Mouse (Mus musculus) ES-Bruce4 (cell line): ENCODE data around the gene Fam110a. TPM values are rescaled to one million over a fixed set of nuclear protein-coding genes. Genes with fewer than 3 reads are reported as not detected.
A peak's percentile ranks its signal among the peaks of the same experiment; 100 is the strongest.

Experiments used
- H3K27ac ChIP-seq: 2 replicates; pipeline ENCODE4 v1.5.1; 2012; ENCODE audit warnings: low read length, inconsistent platforms; ENCODE audit not compliant: insufficient read depth
- H3K27me3 ChIP-seq: 2 replicates; pipeline ENCODE4 v1.6.1; 2012; ENCODE audit warnings: mild to moderate bottlenecking, low read length, inconsistent platforms; ENCODE audit not compliant: control insufficient read depth, poor library complexity, insufficient read depth, severe bottlenecking
- H3K36me3 ChIP-seq: 2 replicates; pipeline ENCODE4 v1.6.1; 2012; ENCODE audit warnings: inconsistent platforms, mild to moderate bottlenecking, low read length, moderate library complexity; ENCODE audit not compliant: control insufficient read depth, poor library complexity, insufficient read depth, severe bottlenecking
- H3K4me1 ChIP-seq: one replicate; pipeline ENCODE4 v1.8.1; 2011; ENCODE audit warnings: low read length; ENCODE audit not compliant: control insufficient read depth, insufficient read depth
- H3K4me3 ChIP-seq: 2 replicates; pipeline ENCODE4 v1.5.1; 2011; ENCODE audit warnings: low read depth, mild to moderate bottlenecking, low read length
- H3K9ac ChIP-seq: 2 replicates; pipeline ENCODE4 v1.6.1; 2012; ENCODE audit warnings: low read depth, mild to moderate bottlenecking, inconsistent platforms; ENCODE audit not compliant: poor library complexity, severe bottlenecking
- H3K9me3 ChIP-seq: replicated peaks from 2 replicates; pipeline ENCODE4 v1.6.1; 2012; ENCODE audit warnings: mild to moderate bottlenecking, low read length, inconsistent platforms; ENCODE audit not compliant: control insufficient read depth, poor library complexity, insufficient read depth, severe bottlenecking
- CTCF ChIP-seq: IDR thresholded peaks from one replicate; pipeline ENCODE4 v1.8.1; 2011; ENCODE audit warnings: low read depth, low read length
- EP300 ChIP-seq: IDR thresholded peaks from 2 replicates; pipeline ENCODE4 v1.6.1; 2011; ENCODE audit warnings: low read depth, low read length; ENCODE audit not compliant: insufficient read depth
- POLR2A ChIP-seq: IDR thresholded peaks from one replicate; pipeline ENCODE4 v1.8.1; 2011; ENCODE audit warnings: low read length; ENCODE audit not compliant: insufficient read depth
- polyA plus RNA-seq: library from polyadenylated mRNA; stranded (reverse); fragments of >200 nt; gene quantifications from 2 replicates; pipeline ENCODE4 v1.2.4, GENCODE M21; 2011; ENCODE audit warnings: low read depth; ENCODE audit not compliant: missing spikeins, insufficient read depth, insufficient read length

Gene Fam110a
- polyA plus RNA-seq, 1 experiment = 13.6 TPM

- no peak overlapping the region for H3K4me3 ChIP-seq
- H3K36me3 ChIP-seq = no peaks in the 10 kb centered on the region
- H3K9me3 ChIP-seq = no peaks in the 10 kb centered on the region
- no peak overlapping the region for H3K27ac ChIP-seq
- TF ChIP-seq CTCF (no peak), POLR2A (no peak), EP300 (no peak)
- no peak overlapping the region for H3K9ac ChIP-seq
- H3K4me1 ChIP-seq = peaks cover 2% of the 10 kb centered on the region
- no peaks in the 10 kb centered on the region for H3K27me3 ChIP-seq
Measured at GRCm38 (mm10) chr2:151976067-151976466, 4.0 kb downstream of the Fam110a start.

GRCm38 (mm10) chr2:151975295-151975694, 4.7 kb downstream of the Fam110a start:
- H3K9ac ChIP-seq = no peak overlapping the region
- peaks cover 2% of the 10 kb centered on the region for H3K4me1 ChIP-seq
- H3K4me3 ChIP-seq = no peak overlapping the region
- no peaks in the 10 kb centered on the region for H3K9me3 ChIP-seq
- TF ChIP-seq CTCF (no peak), EP300 (no peak), POLR2A (no peak)
- H3K27me3 ChIP-seq = no peaks in the 10 kb centered on the region
- no peaks in the 10 kb centered on the region for H3K36me3 ChIP-seq
- no peak overlapping the region for H3K27ac ChIP-seq

- Histone ChIP-seq H3K4me1 (peaks cover 2% of the 10 kb centered on the region), H3K4me3 (peak overlapping the region; percentile 51), H3K9me3 (no peaks in the 10 kb centered on the region), H3K36me3 (no peaks in the 10 kb centered on the region), H3K27me3 (no peaks in the 10 kb centered on the region), H3K27ac (no peak overlapping the region), H3K9ac (peak overlapping the region; percentile 32)
- TF ChIP-seq POLR2A = no peak
- no peak for TF ChIP-seq EP300
Measured at GRCm38 (mm10) chr2:151973595-151974562, 6.1 kb downstream of the Fam110a start.

GRCm38 (mm10) chr2:151972880-151973594, 7.0 kb downstream of the Fam110a start:
- H3K9ac ChIP-seq = peak overlapping the region; percentile 32
- no peak overlapping the region for H3K27ac ChIP-seq
- TF ChIP-seq POLR2A (no peak), EP300 (no peak), CTCF (no peak)
- no peaks in the 10 kb centered on the region for H3K4me1 ChIP-seq
- peak overlapping the region; percentile 51 for H3K4me3 ChIP-seq
- H3K9me3 ChIP-seq = no peaks in the 10 kb centered on the region
- no peaks in the 10 kb centered on the region for H3K27me3 ChIP-seq
- H3K36me3 ChIP-seq = no peaks in the 10 kb centered on the region

GRCm38 (mm10) chr2:151971748-151972147, 8.3 kb downstream of the Fam110a start:
- Histone ChIP-seq H3K27ac (no peak overlapping the region), H3K4me3 (no peak overlapping the region), H3K36me3 (no peaks in the 10 kb centered on the region), H3K9me3 (no peaks in the 10 kb centered on the region), H3K27me3 (no peaks in the 10 kb centered on the region), H3K4me1 (no peaks in the 10 kb centered on the region), H3K9ac (no peak overlapping the region)
- TF ChIP-seq EP300 = no peak
- no peak for TF ChIP-seq CTCF
- no peak for TF ChIP-seq POLR2A
